Mouse (Mus musculus): ENCODE results near the gene Crybg3. TPM values are rescaled to one million over a fixed set of nuclear protein-coding genes. Genes with fewer than 3 reads are reported as not detected.
A peak's percentile ranks its signal among the peaks of the same experiment; 100 is the strongest.

The Crybg3 gene
- polyA plus RNA-seq, 1 experiment from 2014 or later, result 9.8 TPM

- Histone ChIP-seq H3K4me3 (ENCODE audit: low read depth, low read length) (no peak overlapping the region), H3K4me1 (replicated peaks; ENCODE audit: control insufficient read depth, insufficient read depth, low read length) (no peaks in the 10 kb centered on the region), H3K9me3 (ENCODE audit: control insufficient read depth, low read length) (no peaks in the 10 kb centered on the region), H3K4me2 (ENCODE audit: low read length) (no peak overlapping the region), H3K27me3 (replicated peaks; ENCODE audit: control insufficient read depth, insufficient read depth, low read length) (no peaks in the 10 kb centered on the region), H3K27ac (ENCODE audit: low read depth) (no peak overlapping the region), H3K36me3 (ENCODE audit: control insufficient read depth, insufficient read depth, low read length) (no peaks in the 10 kb centered on the region), H3K9ac (ENCODE audit: low read length) (no peak overlapping the region)
- WGBS, result 88% methylated on average over 5 of the region's 5 CpGs
- ATAC-seq (replicated peaks; ENCODE audit: low FRiP score, low TSS enrichment, low read depth) (no peak), DNase-seq (ENCODE audit: low spot score) (no peak)
Measured at GRCm38 (mm10) chr16:59515169-59515568, 85.6 kb downstream of the Crybg3 start.

- Histone ChIP-seq H3K4me2 (ENCODE audit: low read length) (no peak overlapping the region), H3K36me3 (ENCODE audit: control insufficient read depth, insufficient read depth, low read length) (0 out of 2 replicates have a peak, but pooled peaks cover 9% of the 10 kb centered on the region), H3K4me3 (ENCODE audit: low read depth, low read length) (no peak overlapping the region), H3K27ac (ENCODE audit: low read depth) (no peak overlapping the region), H3K9me3 (ENCODE audit: control insufficient read depth, low read length) (no peaks in the 10 kb centered on the region), H3K27me3 (replicated peaks; ENCODE audit: control insufficient read depth, insufficient read depth, low read length) (no peaks in the 10 kb centered on the region), H3K9ac (ENCODE audit: low read length) (no peak overlapping the region), H3K4me1 (replicated peaks; ENCODE audit: control insufficient read depth, insufficient read depth, low read length) (no peaks in the 10 kb centered on the region)
- DNase-seq (ENCODE audit: low spot score), result no peak
- ATAC-seq (replicated peaks; ENCODE audit: low FRiP score, low TSS enrichment, low read depth), result no peak
- WGBS, result 91% methylated on average over 5 of the region's 5 CpGs
Measured at GRCm38 (mm10) chr16:59509830-59510229, 90.9 kb downstream of the Crybg3 start.

GRCm38 (mm10) chr16:59499180-59499579 lies 101.6 kb downstream of the Crybg3 start:
- H3K4me2 ChIP-seq (ENCODE audit: low read length), result no peak overlapping the region
- no peaks in the 10 kb centered on the region for H3K4me1 ChIP-seq (replicated peaks; ENCODE audit: control insufficient read depth, insufficient read depth, low read length)
- WGBS, result 95% methylated on average over 3 of the region's 3 CpGs
- DNase-seq (ENCODE audit: low spot score) (no peak), ATAC-seq (replicated peaks; ENCODE audit: low FRiP score, low TSS enrichment, low read depth) (no peak)
- no peak overlapping the region for H3K9ac ChIP-seq (ENCODE audit: low read length)
- no peak overlapping the region for H3K4me3 ChIP-seq (ENCODE audit: low read depth, low read length)
- no peak overlapping the region for H3K27ac ChIP-seq (ENCODE audit: low read depth)
- H3K36me3 ChIP-seq (ENCODE audit: control insufficient read depth, insufficient read depth, low read length), result 0 out of 2 replicates have a peak, but pooled peaks cover 28% of the 10 kb centered on the region
- no peaks in the 10 kb centered on the region for H3K9me3 ChIP-seq (ENCODE audit: control insufficient read depth, low read length)
- H3K27me3 ChIP-seq (replicated peaks; ENCODE audit: control insufficient read depth, insufficient read depth, low read length), result no peaks in the 10 kb centered on the region

- no peak for ATAC-seq (replicated peaks; ENCODE audit: low FRiP score, low TSS enrichment, low read depth)
- DNase-seq (ENCODE audit: low spot score), result no peak
- H3K4me3 ChIP-seq (ENCODE audit: low read depth, low read length), result no peak overlapping the region
- no peaks in the 10 kb centered on the region for H3K4me1 ChIP-seq (replicated peaks; ENCODE audit: control insufficient read depth, insufficient read depth, low read length)
- H3K9me3 ChIP-seq (ENCODE audit: control insufficient read depth, low read length), result no peaks in the 10 kb centered on the region
- 96% methylated on average over 1 of the region's 1 CpGs for WGBS
- no peak overlapping the region for H3K9ac ChIP-seq (ENCODE audit: low read length)
- H3K36me3 ChIP-seq (ENCODE audit: control insufficient read depth, insufficient read depth, low read length), result peaks cover 40% of the 10 kb centered on the region
- H3K27ac ChIP-seq (ENCODE audit: low read depth), result no peak overlapping the region
- H3K27me3 ChIP-seq (replicated peaks; ENCODE audit: control insufficient read depth, insufficient read depth, low read length), result no peaks in the 10 kb centered on the region
- H3K4me2 ChIP-seq (ENCODE audit: low read length), result no peak overlapping the region
Measured at GRCm38 (mm10) chr16:59497947-59498346, 102.8 kb downstream of the Crybg3 start.

- H3K4me3 ChIP-seq (ENCODE audit: low read depth, low read length), result no peak overlapping the region
- H3K36me3 ChIP-seq (ENCODE audit: control insufficient read depth, insufficient read depth, low read length), result peaks cover 73% of the 10 kb centered on the region
- no peaks in the 10 kb centered on the region for H3K4me1 ChIP-seq (replicated peaks; ENCODE audit: control insufficient read depth, insufficient read depth, low read length)
- H3K9me3 ChIP-seq (ENCODE audit: control insufficient read depth, low read length), result no peaks in the 10 kb centered on the region
- no peak overlapping the region for H3K9ac ChIP-seq (ENCODE audit: low read length)
- no peak overlapping the region for H3K4me2 ChIP-seq (ENCODE audit: low read length)
- WGBS, result 89% methylated on average over 14 of the region's 14 CpGs
- DNase-seq (ENCODE audit: low spot score) (no peak), ATAC-seq (replicated peaks; ENCODE audit: low FRiP score, low TSS enrichment, low read depth) (no peak)
- H3K27me3 ChIP-seq (replicated peaks; ENCODE audit: control insufficient read depth, insufficient read depth, low read length), result no peaks in the 10 kb centered on the region
- no peak overlapping the region for H3K27ac ChIP-seq (ENCODE audit: low read depth)
Measured at GRCm38 (mm10) chr16:59493199-59493598, 107.6 kb downstream of the Crybg3 start.

DNA sequence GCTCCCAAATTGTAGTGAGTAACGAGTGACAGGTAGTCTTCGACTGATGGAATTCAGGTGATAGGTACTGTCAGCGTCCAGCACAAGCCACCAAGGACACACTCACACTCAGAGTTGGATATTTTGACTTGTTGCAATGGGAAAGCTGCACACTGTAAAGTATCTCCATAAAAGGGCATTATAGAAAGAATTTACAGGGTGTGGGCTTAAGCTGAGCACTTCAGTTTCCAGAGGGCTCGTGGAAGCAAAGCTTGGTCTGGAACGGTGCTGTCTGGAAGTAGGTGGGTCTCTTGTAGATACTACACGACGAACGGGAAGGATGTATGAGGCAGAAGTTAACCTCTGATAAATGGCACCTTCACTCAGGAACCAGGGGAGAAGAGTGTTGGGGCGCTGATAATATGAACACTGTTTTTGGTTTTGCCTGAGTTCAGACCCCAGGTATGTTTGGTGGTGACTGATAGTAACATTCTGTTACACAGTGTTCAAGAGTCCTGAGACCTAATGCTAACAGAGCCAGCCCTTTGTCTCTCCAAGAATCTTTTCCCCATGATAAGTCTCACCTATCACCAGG lies 112.7 kb downstream of the Crybg3 start:
- no peak overlapping the region for H3K4me2 ChIP-seq (ENCODE audit: low read length)
- 80% methylated on average over 9 of the region's 9 CpGs for WGBS
- no peak overlapping the region for H3K4me3 ChIP-seq (ENCODE audit: low read depth, low read length)
- peak; percentile 48 for DNase-seq (ENCODE audit: low spot score)
- H3K9me3 ChIP-seq (ENCODE audit: control insufficient read depth, low read length), result no peaks in the 10 kb centered on the region
- H3K36me3 ChIP-seq (ENCODE audit: control insufficient read depth, insufficient read depth, low read length), result peaks cover 85% of the 10 kb centered on the region
- no peak overlapping the region; the same call in 1 of the 2 replicates for H3K27ac ChIP-seq (ENCODE audit: low read depth)
- H3K4me1 ChIP-seq (replicated peaks; ENCODE audit: control insufficient read depth, insufficient read depth, low read length), result no peaks in the 10 kb centered on the region
- no peak overlapping the region for H3K9ac ChIP-seq (ENCODE audit: low read length)
- ATAC-seq (replicated peaks; ENCODE audit: low FRiP score, low TSS enrichment, low read depth), result no peak; the same call in 1 of the 2 replicates
- H3K27me3 ChIP-seq (replicated peaks; ENCODE audit: control insufficient read depth, insufficient read depth, low read length), result no peaks in the 10 kb centered on the region

DNA sequence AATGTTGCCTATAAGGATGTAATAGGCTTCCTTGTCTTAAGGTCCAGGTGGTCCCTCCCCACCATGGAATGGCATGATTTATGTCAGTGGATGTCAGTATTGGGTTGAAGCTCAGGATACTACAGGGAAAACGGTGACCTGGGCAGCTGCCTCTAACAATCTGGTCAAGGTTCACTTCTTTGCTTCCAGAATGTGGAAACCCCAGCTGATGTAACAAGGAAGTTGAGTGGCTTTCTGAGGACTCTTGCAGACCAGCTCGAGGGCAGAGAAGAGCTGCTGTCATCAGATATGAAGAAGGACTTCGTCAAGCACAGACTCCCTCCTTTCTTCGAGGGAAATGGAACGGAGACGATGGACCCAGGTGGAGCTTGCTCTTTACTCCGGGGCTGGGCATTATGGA lies 113.5 kb downstream of the Crybg3 start:
- Histone ChIP-seq H3K27ac (ENCODE audit: low read depth) (no peak overlapping the region), H3K4me1 (replicated peaks; ENCODE audit: control insufficient read depth, insufficient read depth, low read length) (no peaks in the 10 kb centered on the region), H3K36me3 (ENCODE audit: control insufficient read depth, insufficient read depth, low read length) (peaks cover 86% of the 10 kb centered on the region), H3K4me2 (ENCODE audit: low read length) (no peak overlapping the region), H3K27me3 (replicated peaks; ENCODE audit: control insufficient read depth, insufficient read depth, low read length) (no peaks in the 10 kb centered on the region), H3K9ac (ENCODE audit: low read length) (no peak overlapping the region), H3K4me3 (ENCODE audit: low read depth, low read length) (no peak overlapping the region), H3K9me3 (ENCODE audit: control insufficient read depth, low read length) (no peaks in the 10 kb centered on the region)
- 80% methylated on average over 7 of the region's 7 CpGs for WGBS
- ATAC-seq (replicated peaks; ENCODE audit: low FRiP score, low TSS enrichment, low read depth) (no peak), DNase-seq (ENCODE audit: low spot score) (peak; percentile 43)

- Histone ChIP-seq H3K4me3 (ENCODE audit: low read depth, low read length) (no peak overlapping the region), H3K9me3 (ENCODE audit: control insufficient read depth, low read length) (no peaks in the 10 kb centered on the region), H3K27ac (ENCODE audit: low read depth) (no peak overlapping the region), H3K4me1 (replicated peaks; ENCODE audit: control insufficient read depth, insufficient read depth, low read length) (no peaks in the 10 kb centered on the region; the same call in 1 of the 2 replicates), H3K36me3 (ENCODE audit: control insufficient read depth, insufficient read depth, low read length) (peaks cover 59% of the 10 kb centered on the region), H3K27me3 (replicated peaks; ENCODE audit: control insufficient read depth, insufficient read depth, low read length) (no peaks in the 10 kb centered on the region), H3K4me2 (ENCODE audit: low read length) (no peak overlapping the region), H3K9ac (ENCODE audit: low read length) (no peak overlapping the region)
- DNase-seq (ENCODE audit: low spot score), result no peak
- WGBS, result 88% methylated on average over 3 of the region's 3 CpGs
- ATAC-seq (replicated peaks; ENCODE audit: low FRiP score, low TSS enrichment, low read depth), result no peak
Measured at GRCm38 (mm10) chr16:59477955-59478354, 122.8 kb downstream of the Crybg3 start.

DNA sequence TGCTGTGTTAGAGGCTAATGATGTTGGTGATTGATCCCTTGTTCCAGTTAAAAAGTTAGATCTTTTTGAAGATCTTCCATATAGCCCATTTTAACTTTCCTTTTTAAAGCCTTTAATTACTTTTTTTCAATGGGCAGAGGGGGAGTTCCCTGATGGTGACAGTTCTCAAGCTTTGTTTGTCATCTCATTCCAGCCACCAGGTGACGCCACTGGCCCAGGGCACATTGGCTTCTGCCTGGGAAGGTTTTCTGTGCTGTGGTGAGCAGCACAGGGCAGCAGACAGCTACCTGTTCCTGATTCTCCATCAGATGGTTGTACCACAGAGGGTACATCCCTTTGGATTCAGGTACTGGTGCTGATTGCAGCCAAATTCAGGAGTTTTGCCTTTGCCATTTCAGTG lies 126.0 kb downstream of the Crybg3 start:
- Histone ChIP-seq H3K4me3 (ENCODE audit: low read depth, low read length) (no peak overlapping the region), H3K4me2 (ENCODE audit: low read length) (no peak overlapping the region), H3K4me1 (replicated peaks; ENCODE audit: control insufficient read depth, insufficient read depth, low read length) (peaks cover 6% of the 10 kb centered on the region), H3K36me3 (ENCODE audit: control insufficient read depth, insufficient read depth, low read length) (peaks cover 37% of the 10 kb centered on the region), H3K9me3 (ENCODE audit: control insufficient read depth, low read length) (no peaks in the 10 kb centered on the region), H3K27ac (ENCODE audit: low read depth) (no peak overlapping the region), H3K9ac (ENCODE audit: low read length) (no peak overlapping the region), H3K27me3 (replicated peaks; ENCODE audit: control insufficient read depth, insufficient read depth, low read length) (no peaks in the 10 kb centered on the region)
- WGBS, result 18% methylated on average over 1 of the region's 1 CpGs
- ATAC-seq (replicated peaks; ENCODE audit: low FRiP score, low TSS enrichment, low read depth), result no peak
- DNase-seq (ENCODE audit: low spot score), result peak; percentile 66

Data from intestine, embryonic 14.5 days (tissue).